16 mouse cellular contexts compared by ENCODE assay signal in genomic region chr1:152933962-152934361, GRCm38 (mm10). TPM values are rescaled to one million over a fixed set of nuclear protein-coding genes. Genes with fewer than 3 reads are reported as not detected.
DNase-seq lines count a peak whose midpoint lies in the region; ATAC-seq and TF ChIP-seq lines count a peak whose summit lies in the region.
"Had no signal": no experiment of that assay in that cellular context is flagged by ENCODE, and none has a peak within 500 bp of the region (broad histone marks: within the 10 kb centered on the region; RNA-seq: fewer than 3 reads in every experiment).

No protein-coding gene starts in this region.

- WGBS in embryonic facial prominence, embryonic 12.5 days: 61% methylated on average over 11 of the region's 11 CpGs
- 55% methylated on average over 11 of the region's 11 CpGs for WGBS in embryonic facial prominence, embryonic 10.5 days
- WGBS in liver, embryonic 12.5 days (ENCODE audit: insufficient replicate concordance): 27% methylated on average over 11 of the region's 11 CpGs
- 36% methylated on average over 11 of the region's 11 CpGs for WGBS in liver, postnatal 0 days (ENCODE audit: insufficient replicate concordance)
- WGBS in neural tube, embryonic 11.5 days: 61% methylated on average over 11 of the region's 11 CpGs

- TF ChIP-seq CTCF in liver, postnatal 0 days (IDR thresholded peaks at IDR 0.05; ENCODE audit: low read depth): no peak

- H3K27me3 ChIP-seq in embryonic facial prominence, embryonic 12.5 days: no peaks in the 10 kb centered on the region
- H3K27me3 ChIP-seq in embryonic facial prominence, embryonic 10.5 days (replicated peaks; ENCODE audit: low read depth, poor library complexity, severe bottlenecking): no peaks in the 10 kb centered on the region
- H3K27me3 ChIP-seq in liver, embryonic 12.5 days (replicated peaks): no peaks in the 10 kb centered on the region
- no peaks in the 10 kb centered on the region for H3K27me3 ChIP-seq in liver, postnatal 0 days (ENCODE audit: insufficient read depth, low read length)
- no peaks in the 10 kb centered on the region for H3K27me3 ChIP-seq in neural tube, embryonic 11.5 days (ENCODE audit: control insufficient read depth, insufficient read depth, low read length)
- H3K27me3 ChIP-seq: forebrain, embryonic 15.5 days had no signal

- 0 out of 2 replicates have a peak overlapping the region, but pooled peaks have one; percentile 12 for H3K4me2 ChIP-seq in embryonic facial prominence, embryonic 12.5 days (replicated peaks)
- peak overlapping the region; percentile 33; the same call in 1 of the 2 replicates for H3K4me2 ChIP-seq in liver, embryonic 12.5 days
- no peak overlapping the region for H3K4me2 ChIP-seq in liver, postnatal 0 days (ENCODE audit: low read depth, low read length)
- H3K4me2 ChIP-seq in neural tube, embryonic 11.5 days (ENCODE audit: low read depth): no peak overlapping the region
- H3K4me2 ChIP-seq: forebrain, embryonic 15.5 days had no signal

- no peaks in the 10 kb centered on the region for H3K36me3 ChIP-seq in embryonic facial prominence, embryonic 12.5 days
- H3K36me3 ChIP-seq in embryonic facial prominence, embryonic 10.5 days (replicated peaks): no peaks in the 10 kb centered on the region
- H3K36me3 ChIP-seq in liver, embryonic 12.5 days: no peaks in the 10 kb centered on the region
- no peaks in the 10 kb centered on the region for H3K36me3 ChIP-seq in liver, postnatal 0 days (replicated peaks; ENCODE audit: insufficient read depth, low read length)
- no peaks in the 10 kb centered on the region for H3K36me3 ChIP-seq in neural tube, embryonic 11.5 days (ENCODE audit: control insufficient read depth, insufficient read depth, low read length)
- H3K36me3 ChIP-seq: forebrain, embryonic 15.5 days had no signal

- H3K4me3 ChIP-seq in embryonic facial prominence, embryonic 12.5 days: no peak overlapping the region
- H3K4me3 ChIP-seq in embryonic facial prominence, embryonic 10.5 days: no peak overlapping the region
- H3K4me3 ChIP-seq in liver, embryonic 12.5 days: no peak overlapping the region
- H3K4me3 ChIP-seq in liver, postnatal 0 days (ENCODE audit: low read depth, low read length): no peak overlapping the region
- no peak overlapping the region for H3K4me3 ChIP-seq in neural tube, embryonic 11.5 days (ENCODE audit: low read depth, low read length)
- H3K4me3 ChIP-seq: forebrain, embryonic 15.5 days had no signal

- DNase-seq in embryonic facial prominence, embryonic 10.5 days (ENCODE audit: low spot score): no peak
- DNase-seq in liver, postnatal 0 days: no peak
- DNase-seq in neural tube, embryonic 11.5 days (ENCODE audit: low spot score): peak; percentile 15
- DNase-seq in gastrocnemius, adult 18-20 months (ENCODE audit: low spot score): no peak
- no peak for DNase-seq in retina, postnatal 1 day
- DNase-seq: adrenal gland, postnatal 10 days; cerebellum, postnatal 25 days; kidney, postnatal 14 days; left cerebral cortex, postnatal 4 days; lung, adult 18-20 months; right cerebral cortex, postnatal 25 days had no signal

- no peak for ATAC-seq in embryonic facial prominence, embryonic 12.5 days (ENCODE audit: insufficient number of reproducible peaks, insufficient read depth, low FRiP score, low TSS enrichment)
- no peak for ATAC-seq in liver, embryonic 12.5 days
- no peak for ATAC-seq in liver, postnatal 0 days
- ATAC-seq in granulocyte monocyte progenitor cell, adult 5-6 weeks (replicated peaks; ENCODE audit: poor library complexity, severe bottlenecking): peak; percentile 42
- ATAC-seq in neural tube, embryonic 11.5 days (ENCODE audit: insufficient read depth, low FRiP score, low TSS enrichment): no peak
- ATAC-seq: forebrain, embryonic 15.5 days; hindbrain, embryonic 16.5 days had no signal

- TF ChIP-seq EP300 in liver, postnatal 0 days (IDR thresholded peaks at IDR 0.05; ENCODE audit: low read depth): no peak

- no peak overlapping the region for H3K9ac ChIP-seq in embryonic facial prominence, embryonic 12.5 days
- no peak overlapping the region for H3K9ac ChIP-seq in liver, embryonic 12.5 days
- H3K9ac ChIP-seq in liver, postnatal 0 days (replicated peaks): no peak overlapping the region
- no peak overlapping the region for H3K9ac ChIP-seq in neural tube, embryonic 11.5 days (ENCODE audit: low read length)
- H3K9ac ChIP-seq: forebrain, embryonic 15.5 days had no signal

- H3K9me3 ChIP-seq in embryonic facial prominence, embryonic 12.5 days: no peaks in the 10 kb centered on the region
- no peaks in the 10 kb centered on the region for H3K9me3 ChIP-seq in embryonic facial prominence, embryonic 10.5 days
- H3K9me3 ChIP-seq in liver, embryonic 12.5 days (replicated peaks): no peaks in the 10 kb centered on the region
- no peaks in the 10 kb centered on the region for H3K9me3 ChIP-seq in liver, postnatal 0 days (ENCODE audit: low read length)
- no peaks in the 10 kb centered on the region for H3K9me3 ChIP-seq in neural tube, embryonic 11.5 days (ENCODE audit: control insufficient read depth, low read length)
- H3K9me3 ChIP-seq: forebrain, embryonic 15.5 days had no signal

- 0 out of 2 replicates have a peak, but pooled peaks cover 4% of the 10 kb centered on the region for H3K4me1 ChIP-seq in embryonic facial prominence, embryonic 12.5 days
- H3K4me1 ChIP-seq in embryonic facial prominence, embryonic 10.5 days: peaks cover 6% of the 10 kb centered on the region
- no peaks in the 10 kb centered on the region for H3K4me1 ChIP-seq in liver, embryonic 12.5 days
- H3K4me1 ChIP-seq in liver, postnatal 0 days (ENCODE audit: insufficient read depth): no peaks in the 10 kb centered on the region
- H3K4me1 ChIP-seq in neural tube, embryonic 11.5 days (ENCODE audit: control insufficient read depth, insufficient read depth, low read length): no peaks in the 10 kb centered on the region
- H3K4me1 ChIP-seq: forebrain, embryonic 15.5 days had no signal

- no peak overlapping the region for H3K27ac ChIP-seq in embryonic facial prominence, embryonic 12.5 days
- no peak overlapping the region for H3K27ac ChIP-seq in embryonic facial prominence, embryonic 10.5 days (replicated peaks)
- H3K27ac ChIP-seq in liver, embryonic 12.5 days: no peak overlapping the region
- no peak overlapping the region for H3K27ac ChIP-seq in liver, postnatal 0 days (ENCODE audit: low read depth)
- no peak overlapping the region for H3K27ac ChIP-seq in neural tube, embryonic 11.5 days (ENCODE audit: low read depth, low read length)
- H3K27ac ChIP-seq: forebrain, embryonic 15.5 days had no signal

RNA-seq across cellular contexts. Expression of gene Nmnat2, which starts 20.8 kb away (rescaled TPM):
- 4.3 and 5.4 TPM in 2 replicates for polyA plus RNA-seq in embryonic facial prominence, embryonic 12.5 days (2016; fragmentation: Nextera tagmentation; extraction: Ambion mirVana)
- polyA plus RNA-seq in embryonic facial prominence, embryonic 10.5 days (2016; fragmentation: Nextera tagmentation; extraction: Ambion mirVana): 4.7 and 6.2 TPM in 2 replicates
- polyA plus RNA-seq in liver, embryonic 12.5 days (2016; fragmentation: Nextera tagmentation; extraction: Ambion mirVana): 0.05 TPM in 1 of 2 replicates, not detected in the other
- polyA plus RNA-seq in liver, postnatal 0 days (2015; fragmentation: Nextera tagmentation; extraction: Ambion mirVana): 0.06 and 0.09 TPM in 2 replicates
- not detected in 2 replicates for total RNA-seq in granulocyte monocyte progenitor cell, adult 5-6 weeks (2014; fragmentation: Nextera tagmentation)
- not detected in 2 replicates for total RNA-seq in granulocyte monocyte progenitor cell, adult 5-6 weeks (2017)
- polyA plus RNA-seq in neural tube, embryonic 11.5 days (2014; fragmentation: Nextera tagmentation; extraction: Ambion mirVana): 41.3 and 47.7 TPM in 2 replicates
- total RNA-seq in gastrocnemius, adult 18-20 months (2021): under 1 TPM; 0.43 to 0.80 TPM

RNA-seq across cellular contexts. Expression of gene Smg7, which starts 31.5 kb away (rescaled TPM):
- polyA plus RNA-seq in embryonic facial prominence, embryonic 12.5 days (2016; fragmentation: Nextera tagmentation; extraction: Ambion mirVana): 32.2 and 33.2 TPM in 2 replicates
- 40.3 and 40.8 TPM in 2 replicates for polyA plus RNA-seq in embryonic facial prominence, embryonic 10.5 days (2016; fragmentation: Nextera tagmentation; extraction: Ambion mirVana)
- 16.7 and 17.4 TPM in 2 replicates for polyA plus RNA-seq in liver, embryonic 12.5 days (2016; fragmentation: Nextera tagmentation; extraction: Ambion mirVana)
- 6.1 and 6.6 TPM in 2 replicates for polyA plus RNA-seq in liver, postnatal 0 days (2015; fragmentation: Nextera tagmentation; extraction: Ambion mirVana)
- total RNA-seq in granulocyte monocyte progenitor cell, adult 5-6 weeks (2014; fragmentation: Nextera tagmentation): 62.0 and 100 TPM in 2 replicates
- 26.0 and 31.2 TPM in 2 replicates for total RNA-seq in granulocyte monocyte progenitor cell, adult 5-6 weeks (2017)
- 47.2 and 53.9 TPM in 2 replicates for polyA plus RNA-seq in neural tube, embryonic 11.5 days (2014; fragmentation: Nextera tagmentation; extraction: Ambion mirVana)
- total RNA-seq in gastrocnemius, adult 18-20 months (2021): 10 to 100 TPM; 37.3 to 38.9 TPM

Comparison
In these comparisons a context has a peak if more than half of its experiments do, and no peak if none do; other contexts are left out.
1. H3K4me2 ChIP-seq: peak in embryonic facial prominence, embryonic 12.5 days (single experiment) and liver, embryonic 12.5 days (single experiment); none in liver, postnatal 0 days (single experiment) and neural tube, embryonic 11.5 days (single experiment).